Mouse (Mus musculus): ENCODE measurements around the gene Garnl3.

- no peak for TF ChIP-seq POLR2AphosphoS2 (IDR thresholded peaks at IDR 0.05; ENCODE audit: low read depth, low read length)
- no peak for TF ChIP-seq EP300 (IDR thresholded peaks at IDR 0.05; ENCODE audit: low read length)
- TF ChIP-seq CTCF (conservative IDR thresholded peaks at IDR 0.05 in 1 of 2, IDR thresholded peaks at IDR 0.05 in 1 of 2; ENCODE audit: low read depth in 2 of 2, low read length in 2 of 2) = no peak
- no peak for TF ChIP-seq CHD1 (IDR thresholded peaks at IDR 0.05; ENCODE audit: low read depth, low read length)
- TF ChIP-seq ETS1 (conservative IDR thresholded peaks at IDR 0.05; ENCODE audit: low read depth, low read length) = no peak
- no peak for TF ChIP-seq UBTF (IDR thresholded peaks at IDR 0.05; ENCODE audit: low read depth, low read length)
- TF ChIP-seq NELFE (IDR thresholded peaks at IDR 0.05; ENCODE audit: low read depth, low read length) = no peak
These were observed 5.8 kb upstream of the Garnl3 start for GRCm38 (mm10) chr2:33137244-33137643.

Measured in CH12.LX (cell line).